Mouse (Mus musculus): ENCODE measurements around the gene Sergef.

DNA sequence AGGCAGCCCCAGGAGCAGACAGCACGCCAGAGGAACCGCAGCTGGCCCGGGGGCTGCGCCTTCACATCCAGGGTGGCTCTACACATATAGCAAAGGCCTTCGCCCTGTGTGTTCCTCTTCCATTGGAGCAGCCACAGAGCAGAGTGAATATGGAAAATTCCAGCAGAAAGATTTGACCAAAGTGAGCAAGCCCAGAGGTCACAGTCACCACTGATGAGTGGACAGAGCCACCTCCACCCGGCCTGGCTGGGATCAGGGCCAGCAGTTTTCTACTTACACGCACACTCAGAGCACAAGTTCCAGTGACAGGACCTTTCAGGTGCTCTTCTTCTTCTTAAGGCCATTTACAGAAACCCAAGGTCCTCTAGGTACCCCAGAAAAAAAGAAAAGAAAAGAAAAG lies 83.9 kb downstream of the Sergef start:
- no peak for TF ChIP-seq CTCF (IDR thresholded peaks at IDR 0.05; ENCODE audit: borderline replicate concordance, insufficient read depth, low read depth, low read length)
- no peak for TF ChIP-seq POLR2A (IDR thresholded peaks at IDR 0.05; ENCODE audit: borderline replicate concordance, insufficient read depth, low read length)
